Mouse (Mus musculus): ENCODE data around the gene Scin. TPM values are rescaled to one million over a fixed set of nuclear protein-coding genes. Genes with fewer than 3 reads are reported as not detected.

Gene Scin
- total RNA-seq, 4 experiments from 2014 or later, result 0.89 to 1.5 (median 1.2) TPM

GRCm38 (mm10) chr12:40109227-40109626, 24.8 kb downstream of the Scin start:
- DNase-seq (ENCODE audit: low spot score in 2 of 2), result no peak

GRCm38 (mm10) chr12:40108143-40108542, 25.9 kb downstream of the Scin start:
- no peak for DNase-seq (ENCODE audit: low spot score in 2 of 2)

GRCm38 (mm10) chr12:40106874-40107273, 27.2 kb downstream of the Scin start:
- DNase-seq (ENCODE audit: low spot score in 2 of 2), result no peak

- DNase-seq (ENCODE audit: low spot score in 2 of 2), result no peak
Measured at GRCm38 (mm10) chr12:40104750-40105149, 29.3 kb downstream of the Scin start.

- DNase-seq (ENCODE audit: low spot score in 2 of 2), result no peak
Measured at GRCm38 (mm10) chr12:40102359-40102758, 31.7 kb downstream of the Scin start.

- DNase-seq (ENCODE audit: low spot score in 2 of 2), result no peak
Measured at GRCm38 (mm10) chr12:40099407-40099806, 34.6 kb downstream of the Scin start.

- DNase-seq (ENCODE audit: low spot score in 2 of 2), result no peak
Measured at GRCm38 (mm10) chr12:40097449-40097848, 36.6 kb downstream of the Scin start.

- DNase-seq (ENCODE audit: low spot score in 2 of 2), result no peak
Measured at GRCm38 (mm10) chr12:40097023-40097422, 37.0 kb downstream of the Scin start.

GRCm38 (mm10) chr12:40096453-40096852, 37.6 kb downstream of the Scin start:
- no peak for DNase-seq (ENCODE audit: low spot score in 2 of 2)

GRCm38 (mm10) chr12:40090017-40090416, 44.0 kb downstream of the Scin start:
- DNase-seq (ENCODE audit: low spot score in 2 of 2), result no peak

GRCm38 (mm10) chr12:40085731-40086322, 48.2 kb downstream of the Scin start:
- no peak for DNase-seq (ENCODE audit: low spot score in 2 of 2)

GRCm38 (mm10) chr12:40082453-40083238, 51.4 kb downstream of the Scin start:
- no peak for DNase-seq (ENCODE audit: low spot score in 2 of 2)

GRCm38 (mm10) chr12:40082048-40082447, 52.0 kb downstream of the Scin start:
- no peak for DNase-seq (ENCODE audit: low spot score in 2 of 2)

GRCm38 (mm10) chr12:40073660-40074059, 60.4 kb downstream of the Scin start:
- no peak for DNase-seq (ENCODE audit: low spot score in 2 of 2)

- no peak for DNase-seq (ENCODE audit: low spot score in 2 of 2)
Measured at GRCm38 (mm10) chr12:40047024-40047423, 87.0 kb downstream of the Scin start.

- no peak for DNase-seq (ENCODE audit: low spot score in 2 of 2)
Measured at GRCm38 (mm10) chr12:40043816-40044585, 90.0 kb downstream of the Scin start.

- no peak for DNase-seq (ENCODE audit: low spot score in 2 of 2)
Measured at GRCm38 (mm10) chr12:40040067-40040466, 94.0 kb downstream of the Scin start.

GRCm38 (mm10) chr12:40037876-40038463, 96.1 kb downstream of the Scin start, which contains the start of gene Arl4a:
TSS of gene Arl4a (minus strand) at chr12:40038025.
- DNase-seq (ENCODE audit: low spot score in 2 of 2), result peak; percentile 83 to 85

- DNase-seq (ENCODE audit: low spot score in 2 of 2), result peak; percentile 97 to 98
Measured at GRCm38 (mm10) chr12:40037226-40037813, 96.7 kb downstream of the Scin start.

- DNase-seq (ENCODE audit: low spot score in 2 of 2), result no peak
Measured at GRCm38 (mm10) chr12:40036666-40037065, 97.4 kb downstream of the Scin start.

- no peak for DNase-seq (ENCODE audit: low spot score in 2 of 2)
Measured at GRCm38 (mm10) chr12:40035506-40035905, 98.5 kb downstream of the Scin start.

Measured in gastrocnemius, adult 8-10 months (tissue).